Mouse (Mus musculus): ENCODE measurements around the gene Nlgn3.
A peak's percentile ranks its signal among the peaks of the same experiment; 100 is the strongest.
"Not testable (repeated sequence)": the region's sequence is repeated elsewhere in the genome, so short reads cannot be mapped to it uniquely, and the experiment has no call there.

Nlgn3 gene

GRCm38 (mm10) chrX:101300427-101301030 is 1.6 kb downstream of the Nlgn3 start:
- DNase-seq (ENCODE audit: low spot score in 2 of 2), result no peak

- DNase-seq (ENCODE audit: low spot score in 2 of 2), result no peak
Observed at GRCm38 (mm10) chrX:101301654-101302053, 2.7 kb downstream of the Nlgn3 start.

- DNase-seq (ENCODE audit: low spot score in 2 of 2), result no peak
Observed at GRCm38 (mm10) chrX:101304646-101305045, 5.7 kb downstream of the Nlgn3 start.

DNA sequence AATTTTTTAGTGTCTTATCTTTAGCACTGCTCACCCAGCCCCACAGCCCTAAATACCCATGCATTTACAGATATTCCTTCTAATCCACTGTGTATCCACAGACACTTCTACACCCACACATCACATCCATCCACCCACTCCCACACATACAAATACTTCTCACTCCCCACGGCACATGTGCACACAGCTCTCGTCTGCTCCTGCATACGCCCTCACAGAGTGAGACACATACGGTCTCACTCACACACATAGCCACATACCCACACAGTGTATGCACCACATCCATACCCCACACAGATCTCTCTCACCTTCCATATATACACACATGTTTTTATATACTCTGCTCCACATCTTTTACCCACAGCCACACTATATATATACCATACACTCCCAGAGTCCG is 10.3 kb downstream of the Nlgn3 start:
- no peak for DNase-seq (ENCODE audit: low spot score in 2 of 2)

DNA sequence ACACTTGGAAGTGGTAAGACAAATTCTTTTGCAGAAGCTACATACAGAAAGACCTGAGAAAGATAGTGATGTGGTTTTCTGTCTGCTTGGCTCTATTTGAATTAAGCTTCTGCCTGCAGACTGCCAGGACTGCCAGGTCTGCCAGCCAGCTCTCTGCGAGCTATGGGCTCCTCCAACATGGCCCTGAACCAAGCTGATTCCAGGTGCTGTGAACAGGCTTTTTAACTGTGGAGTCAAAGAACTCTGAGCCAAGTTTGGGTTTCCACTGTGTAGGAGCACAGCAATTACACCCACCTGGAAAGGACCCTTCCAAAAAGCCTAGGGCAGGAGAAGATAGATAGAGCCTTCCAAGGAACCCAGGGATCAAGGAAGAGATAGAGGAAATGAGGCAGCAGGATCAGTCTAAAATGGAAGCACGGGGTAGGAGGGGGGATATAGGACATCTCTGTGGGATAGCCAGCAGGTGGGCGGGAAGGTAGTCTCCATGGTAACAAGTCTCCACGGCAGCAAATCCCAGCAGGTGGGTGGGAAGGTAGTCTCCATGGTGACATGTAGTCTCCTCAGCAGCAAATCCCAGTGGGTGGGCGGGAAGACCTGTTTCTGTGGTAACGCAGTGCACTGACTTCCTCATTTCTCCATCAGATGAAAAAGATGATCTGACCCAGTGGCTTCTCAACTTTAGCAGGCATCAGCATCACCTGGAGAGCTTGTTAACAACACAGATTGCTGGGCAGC is 14.8 kb downstream of the Nlgn3 start:
- DNase-seq (ENCODE audit: low spot score in 2 of 2), result no peak

GRCm38 (mm10) chrX:101319775-101320174 is 20.8 kb downstream of the Nlgn3 start:
- no peak for DNase-seq (ENCODE audit: low spot score in 2 of 2)

DNA sequence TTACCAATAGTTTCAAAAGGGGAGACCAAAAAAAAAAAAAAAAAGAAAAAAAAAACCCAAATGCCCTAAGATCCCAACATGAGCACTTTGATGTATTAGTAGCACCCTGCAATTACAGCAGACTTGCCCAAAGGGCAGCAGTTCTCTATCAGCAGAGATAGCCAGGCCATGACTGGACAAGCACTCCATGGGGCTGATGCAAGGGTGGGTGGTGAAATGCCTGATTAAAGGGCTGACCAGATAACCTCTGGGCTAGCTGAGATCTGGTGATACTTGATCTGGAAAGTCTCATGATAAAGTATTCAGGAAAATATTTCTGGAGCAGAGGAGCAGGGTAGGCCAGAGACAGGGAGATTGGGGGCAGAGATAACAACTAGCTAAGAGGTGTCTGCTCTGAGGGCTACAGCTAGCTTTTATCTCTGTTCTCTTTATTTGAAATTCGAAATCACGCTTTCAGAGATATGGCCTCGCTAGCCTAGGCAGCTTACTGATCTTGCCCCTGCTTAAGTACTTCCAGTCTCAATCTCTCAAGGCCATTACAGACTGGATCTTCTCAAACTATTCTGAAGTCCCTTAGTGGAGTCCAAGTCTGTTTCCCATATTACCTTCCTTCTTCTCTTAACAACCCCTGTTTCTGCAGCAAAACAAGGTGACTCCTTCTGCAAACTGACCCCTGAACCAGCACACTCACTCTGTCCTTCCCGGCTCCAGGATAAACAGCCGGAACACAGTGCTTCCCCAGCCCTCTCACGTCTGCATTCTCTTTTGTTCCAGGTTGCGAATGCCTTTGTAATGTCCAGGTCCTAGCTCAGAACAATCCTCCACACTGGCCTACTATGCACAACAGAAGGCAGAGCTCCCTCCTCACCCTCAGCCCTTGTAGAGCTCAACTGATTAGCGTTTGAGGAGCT is 27.3 kb downstream of the Nlgn3 start:
- no peak for DNase-seq (ENCODE audit: low spot score in 2 of 2)

GRCm38 (mm10) chrX:101329372-101330028 is 30.5 kb downstream of the Nlgn3 start:
- DNase-seq (ENCODE audit: low spot score in 2 of 2), result peak in 1 of 2 experiments; percentile 70

- DNase-seq (ENCODE audit: low spot score in 2 of 2), result no peak
Observed at GRCm38 (mm10) chrX:101332031-101332374, 33.0 kb downstream of the Nlgn3 start.

- peak; percentile 53 to 80 for DNase-seq (ENCODE audit: low spot score in 2 of 2)
Observed at GRCm38 (mm10) chrX:101332375-101333211, 33.6 kb downstream of the Nlgn3 start.

GRCm38 (mm10) chrX:101334606-101335005 is 35.6 kb downstream of the Nlgn3 start:
- DNase-seq (ENCODE audit: low spot score in 2 of 2), result no peak

GRCm38 (mm10) chrX:101338666-101339065 is 39.7 kb downstream of the Nlgn3 start:
- no peak for DNase-seq (ENCODE audit: low spot score in 2 of 2)

DNA sequence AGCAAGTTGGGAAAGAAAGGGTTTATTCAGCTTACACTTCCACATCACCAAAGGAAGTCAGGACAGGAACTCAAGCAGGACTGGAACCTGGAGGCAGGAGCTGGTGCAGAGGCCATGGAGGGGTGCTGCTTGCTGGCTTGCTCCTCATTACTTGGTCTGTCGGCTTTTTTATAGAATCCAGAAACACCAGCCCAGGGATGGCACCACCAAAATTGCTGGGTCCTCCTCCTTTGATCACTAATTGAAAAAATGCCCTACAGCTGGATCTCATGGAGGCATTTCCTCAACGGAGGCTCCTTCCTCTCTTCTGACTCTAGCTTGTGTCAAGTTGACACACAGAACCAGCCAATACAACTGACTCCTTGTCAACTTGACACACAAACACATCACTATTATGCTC is 43.9 kb downstream of the Nlgn3 start:
- DNase-seq (ENCODE audit: low spot score in 2 of 2), result not testable (repeated sequence)

DNA sequence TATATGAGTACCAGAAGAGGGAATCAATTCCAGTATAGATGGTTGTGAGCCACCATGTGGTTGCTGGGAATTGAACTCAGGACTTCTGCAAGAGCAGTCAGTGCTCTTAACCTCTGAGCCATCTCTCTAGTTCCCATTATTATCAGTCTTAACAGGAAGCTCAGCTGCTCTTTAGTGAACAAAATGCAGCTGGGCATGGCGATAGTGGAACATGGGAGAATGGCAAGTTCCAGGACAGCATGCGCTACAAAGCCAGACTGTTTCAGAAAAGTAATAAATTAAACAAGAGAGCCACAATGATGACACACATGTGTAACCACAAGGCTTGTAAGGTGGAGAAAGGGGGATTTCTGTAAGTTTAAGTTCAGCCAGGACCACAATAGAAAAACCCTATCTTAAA is 46.5 kb downstream of the Nlgn3 start:
- no peak for DNase-seq (ENCODE audit: low spot score in 2 of 2)

- no peak for DNase-seq (ENCODE audit: low spot score in 2 of 2)
Observed at GRCm38 (mm10) chrX:101346475-101346874, 47.5 kb downstream of the Nlgn3 start.

GRCm38 (mm10) chrX:101351188-101351587 is 52.2 kb downstream of the Nlgn3 start:
- no peak for DNase-seq (ENCODE audit: low spot score in 2 of 2)

GRCm38 (mm10) chrX:101358902-101359301 is 59.9 kb downstream of the Nlgn3 start:
- DNase-seq (ENCODE audit: low spot score in 2 of 2), result peak in 1 of 2 experiments; percentile 5

DNA sequence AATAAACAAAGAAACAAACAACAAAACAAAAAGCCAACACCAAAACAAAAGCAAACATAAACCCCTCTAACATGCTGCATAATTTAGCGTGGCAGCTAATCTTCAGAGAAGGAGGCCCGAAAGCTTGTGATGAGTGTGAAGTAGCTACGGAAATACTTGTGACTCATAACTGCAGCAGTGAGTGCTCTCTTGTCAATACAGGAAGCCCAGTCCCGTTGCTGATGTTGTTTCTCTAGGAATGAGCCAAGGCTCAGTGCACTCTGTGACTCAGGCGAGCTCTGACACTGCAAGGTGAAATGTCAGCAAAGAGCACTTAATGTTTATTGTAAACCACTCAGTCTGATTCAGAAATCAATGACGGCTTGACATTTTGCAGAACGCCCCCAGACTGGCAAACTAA is 70.0 kb downstream of the Nlgn3 start:
- no peak for DNase-seq (ENCODE audit: low spot score in 2 of 2)

DNA sequence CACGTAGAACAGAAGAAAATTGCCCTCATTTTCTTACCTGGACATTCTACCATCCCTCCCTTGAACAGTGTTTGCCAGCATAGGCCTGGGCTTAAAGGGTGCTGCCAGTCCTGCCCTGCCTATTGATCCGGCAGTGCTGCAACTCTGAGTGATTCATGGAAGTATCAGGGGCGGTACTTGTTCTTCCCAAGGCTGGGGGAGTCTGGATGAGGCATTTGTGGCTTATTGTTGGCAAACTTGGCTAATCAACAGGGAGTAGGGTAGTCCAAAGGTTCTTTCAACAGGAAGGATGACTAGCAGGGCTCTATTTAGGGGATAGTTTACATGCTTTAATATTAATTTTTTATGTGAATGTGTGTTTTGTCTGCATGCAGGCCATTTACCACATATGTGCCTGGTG is 71.6 kb downstream of the Nlgn3 start:
- DNase-seq (ENCODE audit: low spot score in 2 of 2), result no peak

GRCm38 (mm10) chrX:101372946-101373345 is 74.0 kb downstream of the Nlgn3 start:
- DNase-seq (ENCODE audit: low spot score in 2 of 2), result no peak
